Mouse (Mus musculus) forebrain, embryonic 13.5 days (tissue): ENCODE measurements around the gene Olfr1426. TPM values are rescaled to one million over a fixed set of nuclear protein-coding genes. Genes with fewer than 3 reads are reported as not detected.
"Not testable (repeated sequence)": the region's sequence is repeated elsewhere in the genome, so short reads cannot be mapped to it uniquely, and the experiment has no call there.

Experiments
- ATAC-seq: fragments of 200-750 bp; cut with Nextera tagmentation; 2 replicates; pipeline ENCODE4 v1.8.0; 2017
- H3K27ac ChIP-seq: fragments of 300-500 bp; sonication (generic); 2 replicates; pipeline ENCODE4 v1.5.1; 2015; ENCODE audit warnings: inconsistent platforms, mild to moderate bottlenecking, moderate library complexity
- H3K27me3 ChIP-seq: fragments of 300-500 bp; sonication (generic); 2 replicates; pipeline ENCODE4 v1.6.1; 2015; ENCODE audit warnings: mild to moderate bottlenecking, inconsistent platforms
- H3K36me3 ChIP-seq: fragments of 300-500 bp; sonication (generic); 2 replicates; pipeline ENCODE4 v1.6.1; 2015; ENCODE audit warnings: mild to moderate bottlenecking, inconsistent platforms; ENCODE audit not compliant: poor library complexity, severe bottlenecking
- H3K4me1 ChIP-seq: fragments of 300-500 bp; sonication (generic); 2 replicates; pipeline ENCODE4 v1.6.1; 2015; ENCODE audit warnings: inconsistent platforms
- H3K4me2 ChIP-seq: fragments of 300-500 bp; sonication (generic); 2 replicates; pipeline ENCODE4 v1.6.1; 2015; ENCODE audit warnings: inconsistent platforms, mild to moderate bottlenecking, moderate library complexity
- H3K4me3 ChIP-seq: fragments of 300-500 bp; sonication (generic); 2 replicates; pipeline ENCODE4 v1.5.1; 2015; ENCODE audit warnings: mild to moderate bottlenecking, inconsistent platforms
- H3K9ac ChIP-seq: fragments of 300-500 bp; sonication (generic); 2 replicates; pipeline ENCODE4 v1.6.1; 2015; ENCODE audit warnings: mild to moderate bottlenecking, inconsistent platforms
- H3K9me3 ChIP-seq: fragments of 300-500 bp; sonication (generic); replicated peaks from 2 replicates; pipeline ENCODE4 v1.6.1; 2016; ENCODE audit warnings: inconsistent platforms
- WGBS: fragments of 180-500 bp; shearing (Covaris S2); methylation state at CpG from one replicate; pipeline ENCODE4 v1.1.7; 2015; 5-methylcytosine and 5-hydroxymethylcytosine counted together
- polyA plus RNA-seq: library from polyadenylated mRNA; unstranded; fragments of >200 nt; fragmentation: Nextera tagmentation; extraction: Ambion mirVana; gene quantifications from 2 replicates; pipeline ENCODE4 v1.2.1, GENCODE M21; 2015

The Olfr1426 gene
- polyA plus RNA-seq, result not detected in 2 replicates

GRCm38 (mm10) chr19:12091913-12092312, at the start of gene Olfr1426:
Gene Olfr1426, minus strand, starts transcription at chr19:12092013.
- H3K4me2 ChIP-seq, result no peak within 1 kb of the TSS
- no peak within 1 kb of the TSS for H3K9ac ChIP-seq
- no peaks in the 10 kb centered on the region for H3K4me1 ChIP-seq
- no peaks in the 10 kb centered on the region for H3K9me3 ChIP-seq
- no peaks in the 10 kb centered on the region for H3K36me3 ChIP-seq
- H3K27ac ChIP-seq, result no peak within 1 kb of the TSS
- H3K4me3 ChIP-seq, result no peak within 1 kb of the TSS
- H3K27me3 ChIP-seq, result no peaks in the 10 kb centered on the region
- WGBS, result 78% methylated on average over 1 of the region's 1 CpGs
- no peak for ATAC-seq

GRCm38 (mm10) chr19:12134289-12134688, 42.5 kb upstream of the Olfr1426 start:
- H3K4me3 ChIP-seq, result no peak overlapping the region
- no peak overlapping the region for H3K27ac ChIP-seq
- H3K4me1 ChIP-seq, result no peaks in the 10 kb centered on the region
- no peak overlapping the region for H3K4me2 ChIP-seq
- no peaks in the 10 kb centered on the region for H3K36me3 ChIP-seq
- no peak overlapping the region for H3K9ac ChIP-seq
- ATAC-seq, result 0 out of 2 replicates have a peak, but pooled peaks have one; percentile 43
- H3K27me3 ChIP-seq, result no peaks in the 10 kb centered on the region
- 33% methylated on average over 2 of the region's 2 CpGs for WGBS
- 0 out of 2 replicates have a peak, but pooled peaks cover 3% of the 10 kb centered on the region for H3K9me3 ChIP-seq

GRCm38 (mm10) chr19:12123103-12123502, 31.3 kb upstream of the Olfr1426 start, which contains the start of gene Olfr76:
Gene Olfr76, minus strand, starts transcription at chr19:12123203.
- Histone ChIP-seq H3K9ac (no peak within 1 kb of the TSS), H3K9me3 (no peaks in the 10 kb centered on the region), H3K27me3 (no peaks in the 10 kb centered on the region), H3K4me3 (no peak within 1 kb of the TSS), H3K4me1 (no peaks in the 10 kb centered on the region), H3K4me2 (no peak within 1 kb of the TSS), H3K36me3 (no peaks in the 10 kb centered on the region), H3K27ac (no peak within 1 kb of the TSS)
- ATAC-seq, result no peak
- 75% methylated on average over 3 of the region's 3 CpGs for WGBS

- no peak for ATAC-seq
- Histone ChIP-seq H3K9me3 (no peaks in the 10 kb centered on the region), H3K4me1 (no peaks in the 10 kb centered on the region), H3K4me3 (no peak overlapping the region), H3K9ac (no peak overlapping the region), H3K4me2 (no peak overlapping the region), H3K27me3 (no peaks in the 10 kb centered on the region), H3K36me3 (no peaks in the 10 kb centered on the region), H3K27ac (no peak overlapping the region)
- 92% methylated on average over 3 of the region's 3 CpGs for WGBS
Measured at GRCm38 (mm10) chr19:12116464-12116863, 24.7 kb upstream of the Olfr1426 start.

- no peaks in the 10 kb centered on the region for H3K4me1 ChIP-seq
- H3K9ac ChIP-seq, result no peak within 1 kb of the TSS
- 85% methylated on average over 1 of the region's 1 CpGs for WGBS
- no peak within 1 kb of the TSS for H3K27ac ChIP-seq
- H3K27me3 ChIP-seq, result no peaks in the 10 kb centered on the region
- no peak within 1 kb of the TSS for H3K4me2 ChIP-seq
- no peaks in the 10 kb centered on the region for H3K9me3 ChIP-seq
- ATAC-seq, result no peak
- no peak within 1 kb of the TSS for H3K4me3 ChIP-seq
- no peaks in the 10 kb centered on the region for H3K36me3 ChIP-seq
Measured at GRCm38 (mm10) chr19:12115797-12116196, 24.0 kb upstream of the Olfr1426 start, which contains the start of gene Olfr1428. Gene Olfr1428, minus strand, starts transcription at chr19:12115897.

GRCm38 (mm10) chr19:12113807-12114206, 22.0 kb upstream of the Olfr1426 start:
- H3K36me3 ChIP-seq, result no peaks in the 10 kb centered on the region
- no peaks in the 10 kb centered on the region for H3K9me3 ChIP-seq
- H3K4me1 ChIP-seq, result no peaks in the 10 kb centered on the region
- H3K27ac ChIP-seq, result no peak overlapping the region
- no peak for ATAC-seq
- no peak overlapping the region for H3K9ac ChIP-seq
- no peak overlapping the region for H3K4me2 ChIP-seq
- no peaks in the 10 kb centered on the region for H3K27me3 ChIP-seq
- H3K4me3 ChIP-seq, result no peak overlapping the region
- WGBS, result 70% methylated on average over 1 of the region's 1 CpGs

- H3K4me1 ChIP-seq, result no peaks in the 10 kb centered on the region
- H3K36me3 ChIP-seq, result no peaks in the 10 kb centered on the region
- H3K9me3 ChIP-seq, result no peaks in the 10 kb centered on the region
- H3K27ac ChIP-seq, result no peak overlapping the region
- no peak overlapping the region for H3K9ac ChIP-seq
- no peak overlapping the region for H3K4me3 ChIP-seq
- no peak for ATAC-seq
- no peaks in the 10 kb centered on the region for H3K27me3 ChIP-seq
- WGBS, result 58% methylated on average over 1 of the region's 1 CpGs
- no peak overlapping the region for H3K4me2 ChIP-seq
Measured at GRCm38 (mm10) chr19:12104541-12104940, 12.7 kb upstream of the Olfr1426 start.

GRCm38 (mm10) chr19:12103234-12103633, 11.4 kb upstream of the Olfr1426 start, which contains the start of gene Olfr1427:
Gene Olfr1427, minus strand, starts transcription at chr19:12103334.
- Histone ChIP-seq H3K36me3 (no peaks in the 10 kb centered on the region), H3K27ac (no peak within 1 kb of the TSS), H3K9ac (no peak within 1 kb of the TSS), H3K27me3 (no peaks in the 10 kb centered on the region), H3K9me3 (no peaks in the 10 kb centered on the region), H3K4me3 (no peak within 1 kb of the TSS), H3K4me1 (no peaks in the 10 kb centered on the region), H3K4me2 (no peak within 1 kb of the TSS)
- no peak for ATAC-seq
- WGBS, result 93% methylated on average over 2 of the region's 2 CpGs

- not testable (repeated sequence) for H3K9ac ChIP-seq, H3K4me3 ChIP-seq, H3K27ac ChIP-seq, H3K27me3 ChIP-seq, H3K4me2 ChIP-seq, H3K9me3 ChIP-seq, H3K4me1 ChIP-seq, H3K36me3 ChIP-seq, ATAC-seq
- 82% methylated on average over 4 of the region's 4 CpGs for WGBS
Measured at GRCm38 (mm10) chr19:12077631-12078030, 14.2 kb downstream of the Olfr1426 start, which contains the start of gene Olfr1425. Gene Olfr1425, minus strand, starts transcription at chr19:12077731.

- not testable (repeated sequence) for H3K27ac ChIP-seq, H3K36me3 ChIP-seq, H3K4me3 ChIP-seq, H3K9ac ChIP-seq, H3K4me2 ChIP-seq, ATAC-seq, H3K27me3 ChIP-seq, H3K4me1 ChIP-seq, H3K9me3 ChIP-seq
- WGBS, result 83% methylated on average over 1 of the region's 1 CpGs
Measured at GRCm38 (mm10) chr19:12069546-12069945, 22.3 kb downstream of the Olfr1426 start.

GRCm38 (mm10) chr19:12067806-12068205, 24.0 kb downstream of the Olfr1426 start:
- not testable (repeated sequence) for H3K27ac ChIP-seq, H3K9me3 ChIP-seq, H3K27me3 ChIP-seq, H3K4me3 ChIP-seq, H3K9ac ChIP-seq, ATAC-seq, H3K4me2 ChIP-seq, H3K36me3 ChIP-seq, H3K4me1 ChIP-seq
- WGBS, result 52% methylated on average over 1 of the region's 1 CpGs

- H3K36me3 ChIP-seq, H3K9me3 ChIP-seq, H3K27me3 ChIP-seq, H3K27ac ChIP-seq, H3K4me3 ChIP-seq, H3K4me1 ChIP-seq, ATAC-seq, H3K9ac ChIP-seq, H3K4me2 ChIP-seq: not testable (repeated sequence)
- 82% methylated on average over 1 of the region's 1 CpGs for WGBS
Measured at GRCm38 (mm10) chr19:12062582-12062981, 29.2 kb downstream of the Olfr1426 start, which contains the start of gene Olfr1424. Gene Olfr1424, minus strand, starts transcription at chr19:12062682.

- no peak for ATAC-seq
- Histone ChIP-seq H3K9me3 (no peaks in the 10 kb centered on the region), H3K27me3 (no peaks in the 10 kb centered on the region), H3K4me3 (no peak overlapping the region), H3K9ac (no peak overlapping the region), H3K27ac (no peak overlapping the region), H3K4me1 (no peaks in the 10 kb centered on the region), H3K36me3 (no peaks in the 10 kb centered on the region), H3K4me2 (no peak overlapping the region)
- WGBS, result 92% methylated on average over 5 of the region's 5 CpGs
Measured at GRCm38 (mm10) chr19:12043163-12043562, 48.6 kb downstream of the Olfr1426 start.
